Mouse (Mus musculus): ENCODE data around the gene Trip12. TPM values are rescaled to one million over a fixed set of nuclear protein-coding genes. Genes with fewer than 3 reads are reported as not detected.

Gene Trip12
- polyA plus RNA-seq, 1 experiment from 2014 or later, result 115 TPM

DNA sequence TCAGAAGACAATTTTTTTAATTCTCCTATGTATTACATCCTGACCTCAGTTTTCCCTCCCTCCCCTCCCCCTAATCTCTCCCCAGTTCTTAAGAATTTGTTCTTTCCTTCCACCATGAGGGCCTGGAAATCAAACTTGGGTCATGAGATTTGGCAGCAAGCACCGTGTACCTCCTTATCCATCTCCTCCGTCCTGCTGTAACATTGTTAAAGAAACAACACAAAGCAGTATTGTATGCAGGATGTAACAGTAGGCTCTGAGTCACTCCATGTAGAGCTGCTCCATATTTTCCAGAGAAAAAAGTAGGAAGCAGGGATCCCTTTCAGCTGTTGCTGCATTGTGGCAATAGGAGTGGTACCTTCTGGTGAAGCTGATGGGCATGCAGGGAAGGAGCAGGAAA, 15.4 kb upstream of the Trip12 start:
- no peaks in the 10 kb centered on the region for H3K36me3 ChIP-seq
- no peak overlapping the region for H3K9ac ChIP-seq (replicated peaks)
- H3K4me3 ChIP-seq, result no peak overlapping the region
- ATAC-seq (ENCODE audit: low FRiP score, low read depth), result no peak
- H3K4me1 ChIP-seq, result peaks cover 10% of the 10 kb centered on the region; the same call in 1 of the 2 replicates
- no peak overlapping the region for H3K27ac ChIP-seq (replicated peaks)
- no peaks in the 10 kb centered on the region for H3K27me3 ChIP-seq
- H3K4me2 ChIP-seq (replicated peaks), result no peak overlapping the region
- H3K9me3 ChIP-seq, result no peaks in the 10 kb centered on the region
- WGBS, result 74% methylated on average over 2 of the region's 2 CpGs

DNA sequence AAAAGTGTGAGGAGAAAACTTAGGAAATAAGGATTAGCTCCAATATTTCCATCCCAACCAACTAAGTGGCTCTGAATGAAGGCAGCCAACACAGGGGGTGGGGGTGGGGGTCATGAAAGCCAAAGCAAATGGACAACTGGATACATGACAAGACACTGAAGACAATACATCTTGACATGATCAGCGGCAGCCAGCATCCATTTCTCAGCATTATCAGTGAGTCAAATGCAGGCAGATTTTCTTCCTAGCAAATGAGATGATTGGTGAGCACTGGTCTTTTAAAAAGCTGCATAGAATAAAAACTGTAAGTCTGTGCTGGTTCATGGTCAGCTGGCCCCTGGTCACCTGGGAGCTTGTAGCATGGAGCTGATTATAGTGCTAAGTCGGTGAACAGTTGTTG, 14.7 kb upstream of the Trip12 start:
- no peak overlapping the region for H3K4me3 ChIP-seq
- no peaks in the 10 kb centered on the region for H3K9me3 ChIP-seq
- peaks cover 10% of the 10 kb centered on the region; the same call in 1 of the 2 replicates for H3K4me1 ChIP-seq
- no peak overlapping the region for H3K27ac ChIP-seq (replicated peaks)
- ATAC-seq (ENCODE audit: low FRiP score, low read depth), result no peak
- no peak overlapping the region for H3K4me2 ChIP-seq (replicated peaks)
- no peak overlapping the region for H3K9ac ChIP-seq (replicated peaks)
- WGBS, result 92% methylated on average over 2 of the region's 2 CpGs
- H3K36me3 ChIP-seq, result no peaks in the 10 kb centered on the region
- H3K27me3 ChIP-seq, result no peaks in the 10 kb centered on the region

DNA sequence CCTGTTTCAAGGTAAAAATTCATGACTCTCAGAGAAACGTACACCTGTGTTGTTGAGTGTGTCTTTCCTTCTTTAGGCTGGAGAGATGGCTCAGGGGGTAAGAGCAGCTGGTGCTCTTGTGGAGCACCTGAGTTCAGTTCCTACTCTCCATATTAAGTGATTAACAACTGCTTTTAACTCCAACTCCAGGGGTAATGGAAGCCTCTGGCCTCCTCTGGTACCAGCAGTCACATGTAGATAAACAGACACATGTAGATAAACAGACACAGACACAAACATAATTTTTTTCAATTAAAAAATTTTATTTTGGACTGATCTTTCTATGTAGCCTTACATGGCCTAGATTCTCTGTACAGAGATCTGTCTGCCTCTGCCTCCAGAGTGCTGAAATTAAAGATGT, 13.4 kb upstream of the Trip12 start:
- Histone ChIP-seq H3K9ac (replicated peaks) (no peak overlapping the region), H3K27ac (replicated peaks) (no peak overlapping the region), H3K4me1 (peaks cover 10% of the 10 kb centered on the region; the same call in 1 of the 2 replicates), H3K27me3 (no peaks in the 10 kb centered on the region), H3K4me2 (replicated peaks) (no peak overlapping the region), H3K36me3 (peaks cover 5% of the 10 kb centered on the region; the same call in 1 of the 2 replicates), H3K9me3 (no peaks in the 10 kb centered on the region), H3K4me3 (no peak overlapping the region)
- 87% methylated on average over 1 of the region's 1 CpGs for WGBS
- no peak for ATAC-seq (ENCODE audit: low FRiP score, low read depth)

DNA sequence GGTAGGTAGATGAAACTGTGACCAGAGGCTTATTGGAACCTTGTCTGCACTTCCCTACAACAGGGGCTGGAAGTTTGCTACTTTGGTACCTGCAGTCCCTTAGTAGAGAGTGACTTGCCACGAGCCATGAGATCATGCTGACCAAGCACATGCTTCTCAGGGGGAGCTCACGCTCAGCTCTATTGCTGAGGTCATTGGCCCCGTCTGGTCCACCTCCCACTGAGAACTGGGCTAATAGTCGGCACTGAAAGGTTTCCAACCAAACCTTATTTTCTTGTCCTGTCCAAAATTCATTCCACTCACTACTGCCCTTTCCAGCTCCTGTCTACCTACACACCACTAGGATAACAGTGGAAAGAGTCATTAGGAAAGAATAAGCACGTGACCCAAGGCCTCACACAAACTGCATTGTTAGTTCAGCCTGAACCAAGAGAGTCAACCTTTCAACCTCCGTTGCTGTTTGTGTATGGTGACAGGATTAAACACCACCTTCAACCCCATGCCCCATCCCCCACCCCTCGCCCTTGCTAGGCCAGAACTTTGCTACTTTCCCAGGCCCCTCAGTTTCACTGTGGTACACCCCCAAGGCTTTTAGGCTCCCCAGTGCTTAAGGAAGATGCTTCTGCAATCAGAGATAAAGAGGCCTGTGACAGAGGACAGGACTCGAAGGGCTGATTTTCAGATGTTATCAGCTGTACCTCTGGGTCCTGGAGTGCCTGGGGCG, 11.4 kb upstream of the Trip12 start:
- H3K27ac ChIP-seq (replicated peaks), result no peak overlapping the region
- peak; percentile 52; the same call in 1 of the 2 replicates for ATAC-seq (ENCODE audit: low FRiP score, low read depth)
- H3K27me3 ChIP-seq, result no peaks in the 10 kb centered on the region
- H3K4me2 ChIP-seq (replicated peaks), result no peak overlapping the region
- peaks cover 8% of the 10 kb centered on the region; the same call in 1 of the 2 replicates for H3K36me3 ChIP-seq
- WGBS, result 30% methylated on average over 9 of the region's 9 CpGs
- peaks cover 10% of the 10 kb centered on the region; the same call in 1 of the 2 replicates for H3K4me1 ChIP-seq
- no peaks in the 10 kb centered on the region for H3K9me3 ChIP-seq
- H3K4me3 ChIP-seq, result no peak overlapping the region
- no peak overlapping the region for H3K9ac ChIP-seq (replicated peaks)

DNA sequence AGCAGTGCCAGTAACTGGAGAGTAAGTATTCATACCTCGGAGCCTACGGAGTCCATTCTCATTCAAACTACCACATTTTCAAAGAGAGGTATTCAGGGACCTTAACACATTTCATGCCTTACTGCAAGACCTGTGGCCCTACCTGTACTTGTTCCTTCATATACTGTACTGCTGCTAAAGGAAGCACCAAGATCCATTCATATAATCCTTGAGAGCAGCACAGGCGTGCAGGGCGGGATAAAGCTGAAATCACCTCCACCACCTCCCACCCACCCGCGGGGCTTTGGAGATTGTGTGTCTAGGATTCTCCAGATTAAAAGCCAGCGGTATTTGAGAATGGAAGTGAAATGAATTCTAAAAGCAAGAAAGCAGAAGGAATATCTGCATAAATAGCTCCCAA, 10.2 kb upstream of the Trip12 start:
- peaks cover 10% of the 10 kb centered on the region; the same call in 1 of the 2 replicates for H3K4me1 ChIP-seq
- H3K9ac ChIP-seq (replicated peaks), result no peak overlapping the region
- no peak overlapping the region for H3K4me3 ChIP-seq
- H3K9me3 ChIP-seq, result no peaks in the 10 kb centered on the region
- 92% methylated on average over 7 of the region's 7 CpGs for WGBS
- H3K4me2 ChIP-seq (replicated peaks), result no peak overlapping the region
- H3K36me3 ChIP-seq, result peaks cover 8% of the 10 kb centered on the region; the same call in 1 of the 2 replicates
- no peaks in the 10 kb centered on the region for H3K27me3 ChIP-seq
- no peak for ATAC-seq (ENCODE audit: low FRiP score, low read depth)
- H3K27ac ChIP-seq (replicated peaks), result no peak overlapping the region

DNA sequence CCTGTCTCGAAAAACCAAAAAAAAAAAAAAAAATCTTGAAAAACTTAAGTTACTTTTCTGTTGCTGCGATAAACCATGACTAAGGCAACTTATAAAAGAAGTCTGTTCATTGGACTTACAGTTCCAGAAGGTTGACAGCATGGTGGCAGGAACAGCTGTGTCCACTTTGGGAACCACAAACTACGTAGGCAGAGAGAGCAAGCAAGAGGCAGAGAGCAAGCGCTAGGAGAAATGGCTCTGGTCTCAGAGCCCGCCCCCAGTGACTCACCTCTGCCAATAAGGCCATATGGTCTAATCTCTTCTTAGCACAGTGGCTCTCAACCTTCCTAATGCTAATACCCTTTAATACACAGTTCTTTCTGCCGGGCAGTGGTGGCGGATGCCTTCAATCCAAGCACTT, 9.5 kb upstream of the Trip12 start:
- no peak overlapping the region for H3K4me3 ChIP-seq
- H3K4me1 ChIP-seq, result peaks cover 10% of the 10 kb centered on the region; the same call in 1 of the 2 replicates
- no peaks in the 10 kb centered on the region for H3K9me3 ChIP-seq
- 91% methylated on average over 7 of the region's 7 CpGs for WGBS
- no peaks in the 10 kb centered on the region for H3K27me3 ChIP-seq
- H3K9ac ChIP-seq (replicated peaks), result no peak overlapping the region
- H3K4me2 ChIP-seq (replicated peaks), result no peak overlapping the region
- peaks cover 8% of the 10 kb centered on the region; the same call in 1 of the 2 replicates for H3K36me3 ChIP-seq
- H3K27ac ChIP-seq (replicated peaks), result no peak overlapping the region
- no peak for ATAC-seq (ENCODE audit: low FRiP score, low read depth)

DNA sequence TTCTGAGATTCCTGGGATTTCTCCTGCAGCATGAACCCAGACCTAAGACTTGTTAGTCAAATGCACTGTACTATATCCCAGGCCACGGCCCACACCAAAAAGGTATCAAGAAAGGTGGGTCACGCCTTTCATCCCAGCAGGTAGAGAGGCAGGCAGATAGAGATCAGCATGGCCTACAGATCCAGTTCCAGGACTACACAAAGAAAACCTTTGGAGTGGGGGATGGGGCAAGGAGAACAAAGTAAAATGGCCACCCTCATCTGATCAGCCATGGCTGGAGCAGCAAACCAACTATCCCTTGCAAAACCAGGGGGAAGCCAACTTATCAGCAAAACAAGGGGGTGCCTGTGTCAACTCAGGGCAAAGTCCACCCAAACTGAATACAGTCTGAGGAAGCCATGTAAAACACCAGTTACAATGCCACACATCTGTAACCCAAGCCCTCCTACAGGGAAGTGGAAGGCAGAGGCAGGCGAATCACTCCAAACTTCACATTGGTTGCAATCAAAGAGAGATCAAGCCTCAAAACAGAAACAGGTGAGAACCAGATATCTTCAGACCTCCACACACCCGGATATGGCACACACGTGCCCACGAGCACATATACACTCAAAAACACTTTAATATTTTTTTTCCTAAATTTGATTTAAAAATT, 8.6 kb upstream of the Trip12 start:
- WGBS, result 94% methylated on average over 6 of the region's 6 CpGs

DNA sequence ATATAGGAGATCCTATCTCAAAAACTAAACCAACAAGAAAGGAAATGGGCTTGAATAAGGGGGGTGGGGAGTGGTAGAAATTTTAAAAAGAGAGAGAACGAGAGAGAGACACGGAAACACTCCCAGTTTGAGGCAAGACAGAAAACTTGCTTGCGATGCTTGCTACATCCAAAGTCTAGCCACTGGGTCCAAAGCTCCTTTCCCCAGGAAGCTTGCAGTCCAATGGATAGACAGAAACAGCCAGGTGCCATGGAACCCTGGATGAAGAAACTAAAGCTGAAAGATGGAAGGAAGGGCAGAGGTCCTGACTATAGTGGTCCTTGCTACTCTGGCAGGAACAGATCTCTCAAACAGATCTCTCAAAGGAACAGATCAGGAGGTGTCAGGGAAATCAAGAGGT, 8.0 kb upstream of the Trip12 start:
- no peaks in the 10 kb centered on the region for H3K9me3 ChIP-seq
- 94% methylated on average over 3 of the region's 3 CpGs for WGBS
- H3K27ac ChIP-seq (replicated peaks), result no peak overlapping the region
- peaks cover 10% of the 10 kb centered on the region; the same call in 1 of the 2 replicates for H3K4me1 ChIP-seq
- H3K4me2 ChIP-seq (replicated peaks), result no peak overlapping the region
- H3K4me3 ChIP-seq, result no peak overlapping the region
- peaks cover 8% of the 10 kb centered on the region; the same call in 1 of the 2 replicates for H3K36me3 ChIP-seq
- no peaks in the 10 kb centered on the region for H3K27me3 ChIP-seq
- ATAC-seq (ENCODE audit: low FRiP score, low read depth), result no peak
- no peak overlapping the region for H3K9ac ChIP-seq (replicated peaks)

More for the DNA sequence above, 8.6 kb upstream of the Trip12 start:
- no peak overlapping the region for H3K9ac ChIP-seq (replicated peaks)
- H3K36me3 ChIP-seq, result peaks cover 8% of the 10 kb centered on the region; the same call in 1 of the 2 replicates
- H3K27me3 ChIP-seq, result no peaks in the 10 kb centered on the region
- H3K4me3 ChIP-seq, result no peak overlapping the region
- no peaks in the 10 kb centered on the region for H3K9me3 ChIP-seq
- H3K27ac ChIP-seq (replicated peaks), result no peak overlapping the region
- H3K4me2 ChIP-seq (replicated peaks), result no peak overlapping the region
- peaks cover 10% of the 10 kb centered on the region; the same call in 1 of the 2 replicates for H3K4me1 ChIP-seq
- ATAC-seq (ENCODE audit: low FRiP score, low read depth), result no peak

DNA sequence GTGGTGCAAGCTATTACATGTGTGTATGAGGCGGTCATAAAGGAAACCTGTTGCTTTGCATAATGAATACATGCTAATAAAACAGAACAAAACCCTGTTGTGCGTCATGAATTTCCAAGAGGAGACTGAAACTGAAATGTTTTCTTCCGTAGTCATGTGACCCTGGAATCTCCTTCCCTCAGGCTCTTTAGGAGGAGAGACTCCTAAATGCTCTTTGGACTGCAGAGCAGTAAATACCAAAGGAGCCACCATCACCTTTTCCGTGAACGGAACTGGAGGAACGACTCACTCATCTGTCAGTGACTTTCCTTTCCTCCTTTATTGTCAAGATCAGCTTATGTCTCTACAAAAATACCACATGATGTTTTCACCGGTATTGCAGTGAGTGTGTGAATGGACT, 7.4 kb upstream of the Trip12 start:
- Histone ChIP-seq H3K4me2 (replicated peaks) (no peak overlapping the region), H3K4me1 (peaks cover 10% of the 10 kb centered on the region; the same call in 1 of the 2 replicates), H3K36me3 (peaks cover 12% of the 10 kb centered on the region), H3K27me3 (no peaks in the 10 kb centered on the region), H3K4me3 (no peak overlapping the region), H3K9me3 (no peaks in the 10 kb centered on the region), H3K27ac (replicated peaks) (no peak overlapping the region), H3K9ac (replicated peaks) (no peak overlapping the region)
- ATAC-seq (ENCODE audit: low FRiP score, low read depth), result no peak
- WGBS, result 92% methylated on average over 7 of the region's 7 CpGs

DNA sequence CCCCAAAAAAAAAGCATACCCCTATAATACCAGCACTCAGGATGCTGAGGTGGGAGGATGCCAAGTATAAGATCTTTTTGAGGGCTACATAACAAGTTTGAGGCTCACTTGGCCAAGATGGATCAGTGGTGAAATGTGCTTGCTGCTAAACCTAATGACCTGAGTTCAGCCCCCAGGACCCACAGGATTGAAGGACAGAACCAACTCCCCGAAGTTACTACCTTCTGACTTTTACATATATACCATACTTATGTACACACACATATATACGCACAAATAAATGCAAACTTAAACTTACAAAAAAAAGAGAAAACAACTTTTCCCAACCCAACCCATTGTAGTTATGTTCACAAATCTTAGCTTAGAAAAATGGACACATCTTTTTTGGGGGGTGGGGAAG, 3.0 kb upstream of the Trip12 start:
- Histone ChIP-seq H3K36me3 (peaks cover 8% of the 10 kb centered on the region), H3K9ac (replicated peaks) (no peak overlapping the region), H3K4me2 (replicated peaks) (no peak overlapping the region), H3K4me3 (no peak overlapping the region), H3K9me3 (no peaks in the 10 kb centered on the region), H3K4me1 (peaks cover 6% of the 10 kb centered on the region; the same call in 1 of the 2 replicates), H3K27me3 (no peaks in the 10 kb centered on the region), H3K27ac (replicated peaks) (no peak overlapping the region)
- no peak for ATAC-seq (ENCODE audit: low FRiP score, low read depth)
- WGBS, result 93% methylated on average over 2 of the region's 2 CpGs

DNA sequence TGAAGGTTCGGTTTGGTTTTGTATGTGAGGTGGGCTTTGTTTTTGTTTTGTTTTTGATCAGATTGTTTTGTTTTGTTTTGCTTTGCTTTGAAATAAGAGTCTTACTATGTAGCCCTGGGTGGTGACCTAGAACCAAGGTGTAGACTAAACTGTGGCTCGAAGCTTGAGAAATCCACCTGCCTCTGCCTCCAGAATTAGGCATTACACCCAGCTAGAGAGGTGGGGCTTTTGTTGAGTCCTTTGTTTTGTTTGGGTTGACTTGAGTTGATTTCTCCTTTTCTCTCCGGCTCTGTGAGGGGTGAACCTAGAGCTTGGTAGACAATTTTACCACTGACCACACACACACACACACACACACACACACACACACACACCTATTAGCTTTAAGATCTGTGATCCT, 745 bp upstream of the Trip12 start:
- Histone ChIP-seq H3K4me3 (peak overlapping the region; percentile 92), H3K36me3 (peaks cover 4% of the 10 kb centered on the region; the same call in 1 of the 2 replicates), H3K4me2 (replicated peaks) (peak overlapping the region; percentile 55), H3K27me3 (no peaks in the 10 kb centered on the region), H3K4me1 (peaks cover 19% of the 10 kb centered on the region), H3K27ac (replicated peaks) (peak overlapping the region; percentile 98), H3K9ac (replicated peaks) (peak overlapping the region; percentile 34; the same call in 1 of the 2 replicates), H3K9me3 (no peaks in the 10 kb centered on the region)
- no peak for ATAC-seq (ENCODE audit: low FRiP score, low read depth)
- 60% methylated on average over 3 of the region's 3 CpGs for WGBS
